Mouse (Mus musculus): ENCODE data around the gene Fam222b. TPM values are rescaled to one million over a fixed set of nuclear protein-coding genes. Genes with fewer than 3 reads are reported as not detected.

Fam222b gene
- total RNA-seq, 2 experiments from 2014 or later, result 16.9 to 20.3 TPM

DNA sequence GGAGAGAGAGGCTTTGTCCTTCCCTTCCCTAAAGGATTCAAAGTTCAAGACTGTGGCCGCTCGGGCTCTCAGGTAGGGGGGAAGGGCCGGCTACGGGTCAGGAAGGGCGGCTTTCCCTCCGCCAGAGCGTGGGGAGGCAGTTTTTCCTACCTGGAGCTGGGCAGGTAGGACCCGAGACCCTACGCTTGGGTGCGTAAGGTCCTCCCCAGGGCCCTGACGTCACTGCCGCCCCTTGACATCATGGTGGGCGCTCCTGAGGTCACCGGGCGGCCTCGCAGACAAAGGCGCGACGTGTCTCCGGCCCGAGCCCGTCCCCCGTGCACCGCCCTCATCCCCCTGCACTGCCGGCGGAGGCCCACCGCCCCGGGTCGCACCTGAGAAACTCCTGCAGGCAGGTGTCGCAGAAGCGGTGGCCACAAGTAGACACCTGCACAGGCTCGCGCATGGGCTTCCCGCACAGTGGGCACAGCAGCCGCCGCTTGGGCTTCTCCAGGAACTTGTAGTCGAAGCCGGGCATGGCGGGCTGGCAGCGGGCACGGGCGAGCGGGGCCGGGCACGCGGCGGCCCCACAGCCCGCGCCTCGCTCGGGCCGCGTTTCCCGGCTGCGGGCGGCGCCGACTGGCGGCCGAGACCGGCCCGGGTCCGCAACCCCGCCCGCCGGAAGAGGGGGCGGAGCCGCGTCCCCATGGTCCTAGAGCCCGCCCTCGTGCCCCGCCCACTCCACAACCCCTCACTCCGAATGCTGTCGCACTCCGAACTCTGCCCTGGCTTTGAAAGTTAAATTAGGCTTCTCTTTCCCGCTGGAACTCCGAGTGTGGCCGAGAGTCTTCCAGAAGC is 70.7 kb downstream of the Fam222b start, which contains the start of gene Traf4:
TSS of gene Traf4 (minus strand) at position 666 of the 837 bp plus-strand sequence.
- peak; percentile 88 to 95 for DNase-seq

GRCm38 (mm10) chr11:78165761-78166109 is 71.3 kb downstream of the Fam222b start:
- DNase-seq, result peak; percentile 71 to 80

- no peak for DNase-seq
These were observed 71.7 kb downstream of the Fam222b start for GRCm38 (mm10) chr11:78166161-78166560.

- DNase-seq, result no peak
These were observed 72.2 kb downstream of the Fam222b start for GRCm38 (mm10) chr11:78166640-78167039.

GRCm38 (mm10) chr11:78167257-78167959 is 72.9 kb downstream of the Fam222b start:
- no peak for DNase-seq

DNA sequence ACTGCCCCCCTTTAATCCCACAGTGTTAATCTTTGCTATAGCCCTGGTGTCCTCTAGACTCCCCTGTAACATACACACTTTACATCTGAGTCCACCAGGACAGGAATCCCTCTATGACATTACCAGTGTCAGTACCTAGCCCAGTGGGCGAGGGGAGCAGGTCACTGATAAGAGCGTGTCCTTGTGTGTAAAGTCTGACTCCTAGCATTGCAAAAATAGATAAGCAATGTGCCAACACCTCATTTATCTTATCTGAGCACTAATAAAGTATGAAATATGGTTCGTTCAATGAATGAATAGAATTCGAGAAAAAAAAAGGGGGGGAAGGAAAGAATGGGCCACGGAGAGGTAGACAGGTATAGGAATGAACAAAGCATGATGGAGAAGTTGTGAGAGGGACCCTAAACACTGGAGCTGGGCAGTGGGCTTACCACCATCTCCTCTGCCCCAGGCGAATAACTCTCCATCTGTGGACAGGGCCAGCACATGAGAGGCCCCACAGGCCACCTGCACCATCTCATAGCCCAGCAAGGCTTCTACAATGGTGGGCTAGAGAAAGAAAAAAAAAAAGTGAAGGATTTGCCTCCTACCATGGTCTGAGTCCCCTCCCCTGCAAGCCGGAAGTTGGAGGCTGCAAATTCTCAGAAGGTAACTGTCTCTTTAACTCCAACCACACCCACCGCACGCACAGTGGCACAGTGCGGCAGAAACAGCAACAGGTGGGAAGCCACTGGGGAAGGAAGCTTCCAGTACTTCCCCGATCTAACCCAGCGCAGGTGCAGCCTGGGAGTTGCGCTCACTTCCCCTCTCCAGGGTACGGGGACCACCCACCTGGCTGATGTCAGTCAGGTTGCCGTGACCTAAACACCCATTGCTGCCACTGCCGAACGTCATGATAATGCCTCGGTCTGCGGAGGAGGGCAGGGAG is 74.3 kb downstream of the Fam222b start:
- no peak for DNase-seq

- DNase-seq, result no peak
These were observed 75.8 kb downstream of the Fam222b start for GRCm38 (mm10) chr11:78170306-78170705.

- no peak for DNase-seq
These were observed 76.9 kb downstream of the Fam222b start for GRCm38 (mm10) chr11:78171328-78171727.

- no peak for DNase-seq
These were observed 77.7 kb downstream of the Fam222b start for GRCm38 (mm10) chr11:78172034-78172747.

- DNase-seq, result peak; percentile 17 to 54
These were observed 78.4 kb downstream of the Fam222b start for GRCm38 (mm10) chr11:78172748-78173383.

DNA sequence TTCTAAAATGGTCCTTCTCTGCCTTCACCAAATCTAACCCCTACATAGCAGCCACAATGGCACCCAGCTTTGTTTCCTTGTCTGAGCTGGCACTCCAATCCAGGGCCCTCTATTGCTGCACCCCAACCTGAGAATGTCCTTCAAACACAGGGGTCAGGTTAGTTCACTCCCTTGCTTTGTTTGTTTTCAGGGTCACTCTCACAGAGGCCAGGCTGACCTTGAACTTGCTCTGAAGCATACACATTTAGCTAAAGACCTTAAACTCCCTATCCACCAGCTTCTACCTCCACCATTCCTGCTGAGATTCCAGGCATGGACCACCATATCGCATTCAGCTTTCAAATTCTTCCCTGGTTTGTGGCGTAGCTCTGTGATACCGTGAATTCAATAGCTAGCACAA is 80.0 kb downstream of the Fam222b start:
- DNase-seq, result no peak

DNA sequence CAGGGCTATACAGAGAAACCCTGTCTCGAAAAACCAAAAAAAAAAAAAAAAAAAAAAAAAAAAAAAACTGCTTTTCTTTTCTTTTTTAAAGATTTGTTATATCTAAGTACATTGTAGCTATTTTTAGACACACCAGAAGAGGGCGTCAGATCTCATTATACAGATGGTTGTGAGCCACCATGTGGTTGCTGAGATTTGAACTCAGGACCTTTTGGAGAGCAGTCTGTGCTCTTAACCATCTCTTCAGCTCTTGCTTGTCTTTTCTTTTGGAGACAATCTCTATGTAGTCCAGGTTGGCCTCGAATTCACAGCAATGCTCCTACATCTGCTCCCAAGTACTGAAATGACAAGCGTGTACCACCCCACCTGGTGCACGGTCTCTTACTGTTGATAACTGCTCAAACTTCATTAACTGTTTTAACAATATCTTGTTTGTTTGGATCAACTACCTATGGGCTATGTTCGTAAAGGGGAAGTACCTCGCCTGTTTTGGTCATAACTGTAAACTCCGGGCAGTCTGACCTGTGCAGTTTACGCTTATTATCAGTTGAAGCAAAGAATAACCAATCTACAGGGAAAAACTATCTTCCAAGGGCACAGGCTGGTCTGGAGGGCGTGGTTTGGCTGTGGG is 81.4 kb downstream of the Fam222b start:
- no peak for DNase-seq

DNA sequence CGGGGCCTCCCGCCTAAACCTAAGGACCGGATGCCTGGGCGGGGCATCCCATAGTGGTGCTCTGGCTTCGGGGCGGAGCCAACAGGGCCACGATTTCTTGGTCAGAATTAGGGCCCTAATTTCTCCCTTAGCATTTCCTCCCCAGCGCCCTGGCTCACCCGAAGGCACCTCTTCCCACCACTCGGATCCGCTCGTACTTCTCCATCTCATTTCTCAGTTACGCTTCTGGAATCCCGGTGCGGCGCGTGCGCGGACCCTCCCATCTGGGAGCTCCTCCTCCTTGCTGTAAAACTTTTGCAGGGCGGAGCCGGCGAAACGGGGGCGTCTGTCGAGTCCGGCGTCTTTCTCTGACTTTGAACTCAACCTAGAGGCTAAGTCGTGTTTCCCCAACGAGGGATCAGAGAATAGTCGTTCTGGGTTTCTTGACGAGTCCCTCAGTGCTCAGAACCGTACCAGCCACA is 82.0 kb downstream of the Fam222b start, which contains the start of the genes Nek8 and Tlcd1:
TSS of gene Nek8 (minus strand) at position 274 of the 461 bp plus-strand sequence.
TSS of gene Tlcd1 (plus strand) at position 310 of the 461 bp plus-strand sequence.
- DNase-seq, result peak; percentile 95 to 97

- no peak for DNase-seq
These were observed 82.5 kb downstream of the Fam222b start for GRCm38 (mm10) chr11:78176905-78177331.

GRCm38 (mm10) chr11:78177437-78177836 is 83.0 kb downstream of the Fam222b start:
- DNase-seq, result peak; percentile 44 to 56

GRCm38 (mm10) chr11:78177903-78178858 is 83.7 kb downstream of the Fam222b start:
- DNase-seq, result peak; percentile 95 to 96

DNA sequence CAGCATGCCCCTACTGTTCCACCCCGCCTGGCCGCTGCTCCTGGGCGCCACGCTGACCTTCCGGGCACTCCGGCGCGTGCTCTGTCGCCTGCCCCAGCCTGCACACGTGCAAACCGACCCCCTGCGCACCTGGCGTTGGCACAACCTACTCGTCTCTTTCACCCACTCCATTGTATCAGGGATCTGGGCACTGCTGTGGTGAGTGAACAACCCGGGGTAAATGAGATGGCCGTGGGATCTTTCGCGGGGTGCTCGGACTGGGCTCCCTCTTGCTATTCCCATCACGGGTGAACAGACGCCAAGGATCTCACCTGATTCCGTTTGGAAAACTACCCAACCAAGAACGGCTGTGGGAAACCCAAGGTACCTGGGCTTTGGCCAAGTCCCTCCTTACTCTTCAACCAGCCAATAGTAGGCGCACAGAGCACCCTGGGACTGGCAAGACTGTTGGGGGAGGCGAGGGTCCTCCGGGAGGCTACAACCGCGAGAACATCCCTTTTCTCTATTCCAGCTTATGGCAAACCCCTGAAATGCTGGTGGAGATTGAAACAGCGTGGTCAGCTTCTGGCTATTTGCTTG is 84.5 kb downstream of the Fam222b start:
- DNase-seq, result peak; percentile 73 to 80

DNA sequence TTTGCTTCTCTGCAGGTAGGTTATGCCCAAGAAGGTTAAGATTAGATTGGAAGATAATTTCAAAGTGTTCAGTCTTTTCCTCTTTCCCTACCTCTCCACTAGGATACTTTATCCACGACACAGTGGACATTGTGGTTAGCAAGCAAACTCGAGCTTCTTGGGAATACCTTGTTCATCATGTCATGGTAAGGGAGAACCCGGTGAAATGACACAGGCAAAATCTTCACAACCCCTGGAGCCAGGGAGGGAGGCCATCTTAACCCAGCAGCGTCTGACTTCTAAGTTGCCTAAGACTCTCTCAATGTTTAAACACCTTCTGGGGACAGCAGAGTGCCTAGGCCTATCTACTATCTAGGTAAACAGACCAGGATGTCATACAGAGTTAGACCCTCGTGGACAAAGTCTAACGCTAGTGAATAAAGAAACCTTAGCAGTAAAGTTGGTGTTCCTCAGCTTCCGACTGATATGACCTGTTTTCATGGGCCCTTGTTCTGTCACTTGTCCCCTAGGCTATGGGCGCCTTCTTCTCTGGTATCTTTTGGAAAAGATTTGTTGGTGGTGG is 85.1 kb downstream of the Fam222b start:
- DNase-seq, result no peak

Data from adrenal gland, postnatal 36 days (tissue).